Mouse (Mus musculus) stomach, embryonic 14.5 days (tissue): ENCODE results near the gene Stim2. TPM values are rescaled to one million over a fixed set of nuclear protein-coding genes. Genes with fewer than 3 reads are reported as not detected.

ENCODE experiments used
- ATAC-seq: fragments of 200-750 bp; cut with Nextera tagmentation; 2 replicates; pipeline ENCODE4 v1.8.0; 2017; ENCODE audit warnings: low read depth, moderate TSS enrichment; ENCODE audit not compliant: insufficient number of reproducible peaks, insufficient read depth, low FRiP score
- H3K27ac ChIP-seq: fragments of 300-500 bp; sonication (generic); 2 replicates; pipeline ENCODE4 v1.5.1; 2014; ENCODE audit warnings: mild to moderate bottlenecking, low read length, moderate library complexity, mixed read lengths
- H3K27me3 ChIP-seq: fragments of 300-500 bp; sonication (generic); 2 replicates; pipeline ENCODE4 v1.6.1; 2014; ENCODE audit warnings: low read length, control low read depth, mixed read lengths; ENCODE audit not compliant: control insufficient read depth, insufficient read depth
- H3K36me3 ChIP-seq: fragments of 300-500 bp; sonication (generic); 2 replicates; pipeline ENCODE4 v1.6.1; 2014; ENCODE audit warnings: mild to moderate bottlenecking, control low read depth, low read length, moderate library complexity, mixed read lengths; ENCODE audit not compliant: control insufficient read depth, insufficient read depth
- H3K4me1 ChIP-seq: fragments of 300-500 bp; sonication (generic); 2 replicates; pipeline ENCODE4 v1.6.1; 2014; ENCODE audit warnings: low read length, control low read depth, mixed read lengths; ENCODE audit not compliant: control insufficient read depth, insufficient read depth
- H3K4me2 ChIP-seq: fragments of 300-500 bp; sonication (generic); replicated peaks from 2 replicates; pipeline ENCODE4 v1.6.1; 2014; ENCODE audit warnings: low read depth, low read length, control low read depth
- H3K4me3 ChIP-seq: fragments of 300-500 bp; sonication (generic); 2 replicates; pipeline ENCODE4 v1.5.1; 2014; ENCODE audit warnings: low read depth, low read length, control low read depth
- H3K9ac ChIP-seq: fragments of 300-500 bp; sonication (generic); replicated peaks from 2 replicates; pipeline ENCODE4 v1.6.1; 2014; ENCODE audit warnings: low read depth, mild to moderate bottlenecking, control low read depth, low read length, moderate library complexity, mixed read lengths
- H3K9me3 ChIP-seq: fragments of 300-500 bp; sonication (generic); 2 replicates; pipeline ENCODE4 v1.6.1; 2016; ENCODE audit warnings: low read depth, low read length, control low read depth; ENCODE audit not compliant: control insufficient read depth
- WGBS: fragments of 180-500 bp; shearing (Covaris S2); extraction: QIAGEN DNeasy Blood & Tissue Kit; methylation state at CpG from one replicate; pipeline ENCODE4 v1.1.7; 2014; 5-methylcytosine and 5-hydroxymethylcytosine counted together
- polyA plus RNA-seq: library from polyadenylated mRNA; unstranded; fragments of >200 nt; fragmentation: Nextera tagmentation; extraction: Ambion mirVana; gene quantifications from 2 replicates; pipeline ENCODE4 v1.2.1, GENCODE M21; 2014

Stim2 gene
- polyA plus RNA-seq, 1 experiment from 2014 or later, result 18.3 TPM

GRCm38 (mm10) chr5:54040527-54040926 is 42.2 kb downstream of the Stim2 start:
- H3K9me3 ChIP-seq, result no peaks in the 10 kb centered on the region
- no peak overlapping the region for H3K4me2 ChIP-seq
- H3K36me3 ChIP-seq, result no peaks in the 10 kb centered on the region
- H3K27ac ChIP-seq, result no peak overlapping the region
- H3K9ac ChIP-seq, result no peak overlapping the region
- no peaks in the 10 kb centered on the region for H3K27me3 ChIP-seq
- ATAC-seq, result no peak
- no peak overlapping the region for H3K4me3 ChIP-seq
- 83% methylated on average over 8 of the region's 8 CpGs for WGBS
- no peaks in the 10 kb centered on the region for H3K4me1 ChIP-seq

- no peaks in the 10 kb centered on the region for H3K4me1 ChIP-seq
- no peaks in the 10 kb centered on the region for H3K27me3 ChIP-seq
- no peak overlapping the region for H3K27ac ChIP-seq
- no peak overlapping the region for H3K4me3 ChIP-seq
- 88% methylated on average over 7 of the region's 7 CpGs for WGBS
- ATAC-seq, result no peak
- no peaks in the 10 kb centered on the region for H3K36me3 ChIP-seq
- H3K4me2 ChIP-seq, result no peak overlapping the region
- H3K9ac ChIP-seq, result no peak overlapping the region
- H3K9me3 ChIP-seq, result no peaks in the 10 kb centered on the region
These were observed 43.7 kb downstream of the Stim2 start for GRCm38 (mm10) chr5:54042013-54042412.

GRCm38 (mm10) chr5:54045523-54045922 is 47.2 kb downstream of the Stim2 start:
- Histone ChIP-seq H3K4me3 (no peak overlapping the region), H3K27me3 (no peaks in the 10 kb centered on the region), H3K27ac (no peak overlapping the region), H3K9me3 (no peaks in the 10 kb centered on the region), H3K9ac (no peak overlapping the region), H3K4me2 (no peak overlapping the region), H3K36me3 (no peaks in the 10 kb centered on the region), H3K4me1 (peaks cover 9% of the 10 kb centered on the region)
- ATAC-seq, result no peak
- WGBS, result 79% methylated on average over 3 of the region's 3 CpGs

- peaks cover 9% of the 10 kb centered on the region for H3K4me1 ChIP-seq
- no peak overlapping the region for H3K4me3 ChIP-seq
- H3K36me3 ChIP-seq, result no peaks in the 10 kb centered on the region
- 79% methylated on average over 1 of the region's 1 CpGs for WGBS
- H3K9ac ChIP-seq, result no peak overlapping the region
- ATAC-seq, result no peak
- no peak overlapping the region for H3K27ac ChIP-seq
- H3K9me3 ChIP-seq, result no peaks in the 10 kb centered on the region
- no peaks in the 10 kb centered on the region for H3K27me3 ChIP-seq
- no peak overlapping the region for H3K4me2 ChIP-seq
These were observed 48.1 kb downstream of the Stim2 start for GRCm38 (mm10) chr5:54046432-54046831.

GRCm38 (mm10) chr5:54049145-54049733 is 50.9 kb downstream of the Stim2 start:
- peaks cover 9% of the 10 kb centered on the region for H3K4me1 ChIP-seq
- no peaks in the 10 kb centered on the region for H3K27me3 ChIP-seq
- H3K27ac ChIP-seq, result no peak overlapping the region
- H3K4me2 ChIP-seq, result no peak overlapping the region
- no peaks in the 10 kb centered on the region for H3K9me3 ChIP-seq
- H3K36me3 ChIP-seq, result no peaks in the 10 kb centered on the region
- no peak overlapping the region for H3K4me3 ChIP-seq
- H3K9ac ChIP-seq, result no peak overlapping the region
- WGBS, result 23% methylated on average over 4 of the region's 4 CpGs
- ATAC-seq, result no peak; the same call in 1 of the 2 replicates

GRCm38 (mm10) chr5:54049940-54050339 is 51.6 kb downstream of the Stim2 start:
- Histone ChIP-seq H3K4me1 (peaks cover 9% of the 10 kb centered on the region), H3K27ac (no peak overlapping the region), H3K27me3 (no peaks in the 10 kb centered on the region), H3K36me3 (no peaks in the 10 kb centered on the region), H3K4me2 (no peak overlapping the region), H3K9me3 (no peaks in the 10 kb centered on the region), H3K9ac (no peak overlapping the region), H3K4me3 (no peak overlapping the region)
- 81% methylated on average over 5 of the region's 5 CpGs for WGBS
- ATAC-seq, result no peak

- H3K9me3 ChIP-seq, result no peaks in the 10 kb centered on the region
- no peak for ATAC-seq
- H3K4me1 ChIP-seq, result peaks cover 9% of the 10 kb centered on the region
- H3K36me3 ChIP-seq, result no peaks in the 10 kb centered on the region
- no peak overlapping the region for H3K9ac ChIP-seq
- no peaks in the 10 kb centered on the region for H3K27me3 ChIP-seq
- no peak overlapping the region for H3K4me2 ChIP-seq
- WGBS, result 77% methylated on average over 3 of the region's 3 CpGs
- H3K27ac ChIP-seq, result no peak overlapping the region
- no peak overlapping the region for H3K4me3 ChIP-seq
These were observed 52.8 kb downstream of the Stim2 start for GRCm38 (mm10) chr5:54051056-54051455.

- no peak overlapping the region for H3K4me2 ChIP-seq
- no peak overlapping the region for H3K9ac ChIP-seq
- no peak for ATAC-seq
- no peaks in the 10 kb centered on the region for H3K9me3 ChIP-seq
- H3K4me1 ChIP-seq, result peaks cover 9% of the 10 kb centered on the region
- no peaks in the 10 kb centered on the region for H3K27me3 ChIP-seq
- 88% methylated on average over 6 of the region's 6 CpGs for WGBS
- H3K36me3 ChIP-seq, result no peaks in the 10 kb centered on the region
- no peak overlapping the region for H3K27ac ChIP-seq
- H3K4me3 ChIP-seq, result no peak overlapping the region
These were observed 53.9 kb downstream of the Stim2 start for GRCm38 (mm10) chr5:54052205-54052604.
